Mouse (Mus musculus) liver, embryonic 16.5 days (tissue): ENCODE data around the gene Ethe1. TPM values are rescaled to one million over a fixed set of nuclear protein-coding genes. Genes with fewer than 3 reads are reported as not detected.

ENCODE experiments used
- ATAC-seq: fragments of 200-750 bp; cut with Nextera tagmentation; 2 replicates; pipeline ENCODE4 v1.8.0; 2017; ENCODE audit warnings: low read depth, mild to moderate bottlenecking, moderate number of reproducible peaks, moderate library complexity
- H3K27ac ChIP-seq: fragments of 300-500 bp; sonication (generic); 2 replicates; pipeline ENCODE4 v1.5.1; 2014; ENCODE audit warnings: mild to moderate bottlenecking, low read length
- H3K27me3 ChIP-seq: fragments of 300-500 bp; sonication (generic); 2 replicates; pipeline ENCODE4 v1.6.1; 2014; ENCODE audit warnings: low read depth, low read length, mixed read lengths; ENCODE audit not compliant: control insufficient read depth, insufficient read depth
- H3K36me3 ChIP-seq: fragments of 300-500 bp; sonication (generic); 2 replicates; pipeline ENCODE4 v1.6.1; 2014; ENCODE audit warnings: mild to moderate bottlenecking; ENCODE audit not compliant: control insufficient read depth, insufficient read depth
- H3K4me1 ChIP-seq: fragments of 300-500 bp; sonication (generic); 2 replicates; pipeline ENCODE4 v1.6.1; 2014; ENCODE audit warnings: low read depth, low read length, mixed read lengths; ENCODE audit not compliant: control insufficient read depth
- H3K4me2 ChIP-seq: fragments of 300-500 bp; sonication (generic); 2 replicates; pipeline ENCODE4 v1.6.1; 2014; ENCODE audit warnings: low read depth, low read length, mixed read lengths
- H3K4me3 ChIP-seq: fragments of 300-500 bp; sonication (generic); 2 replicates; pipeline ENCODE4 v1.5.1; 2014; ENCODE audit warnings: low read depth, mild to moderate bottlenecking, low read length
- H3K9ac ChIP-seq: fragments of 300-500 bp; sonication (generic); 2 replicates; pipeline ENCODE4 v1.6.1; 2014; ENCODE audit warnings: low read depth, low read length
- H3K9me3 ChIP-seq: fragments of 300-500 bp; sonication (generic); replicated peaks from 2 replicates; pipeline ENCODE4 v1.6.1; 2016; ENCODE audit warnings: low read length; ENCODE audit not compliant: control insufficient read depth
- WGBS: fragments of 180-500 bp; shearing (Covaris S2); extraction: QIAGEN DNeasy Blood & Tissue Kit; methylation state at CpG from one replicate; pipeline ENCODE4 v1.1.7; 2014; ENCODE audit not compliant: insufficient replicate concordance; 5-methylcytosine and 5-hydroxymethylcytosine counted together
- polyA plus RNA-seq: library from polyadenylated mRNA; unstranded; fragments of >200 nt; fragmentation: Nextera tagmentation; extraction: Ambion mirVana; gene quantifications from 2 replicates; pipeline ENCODE4 v1.2.1, GENCODE M21; 2015

The Ethe1 gene
- polyA plus RNA-seq, 1 experiment from 2014 or later: 26.4 TPM

DNA sequence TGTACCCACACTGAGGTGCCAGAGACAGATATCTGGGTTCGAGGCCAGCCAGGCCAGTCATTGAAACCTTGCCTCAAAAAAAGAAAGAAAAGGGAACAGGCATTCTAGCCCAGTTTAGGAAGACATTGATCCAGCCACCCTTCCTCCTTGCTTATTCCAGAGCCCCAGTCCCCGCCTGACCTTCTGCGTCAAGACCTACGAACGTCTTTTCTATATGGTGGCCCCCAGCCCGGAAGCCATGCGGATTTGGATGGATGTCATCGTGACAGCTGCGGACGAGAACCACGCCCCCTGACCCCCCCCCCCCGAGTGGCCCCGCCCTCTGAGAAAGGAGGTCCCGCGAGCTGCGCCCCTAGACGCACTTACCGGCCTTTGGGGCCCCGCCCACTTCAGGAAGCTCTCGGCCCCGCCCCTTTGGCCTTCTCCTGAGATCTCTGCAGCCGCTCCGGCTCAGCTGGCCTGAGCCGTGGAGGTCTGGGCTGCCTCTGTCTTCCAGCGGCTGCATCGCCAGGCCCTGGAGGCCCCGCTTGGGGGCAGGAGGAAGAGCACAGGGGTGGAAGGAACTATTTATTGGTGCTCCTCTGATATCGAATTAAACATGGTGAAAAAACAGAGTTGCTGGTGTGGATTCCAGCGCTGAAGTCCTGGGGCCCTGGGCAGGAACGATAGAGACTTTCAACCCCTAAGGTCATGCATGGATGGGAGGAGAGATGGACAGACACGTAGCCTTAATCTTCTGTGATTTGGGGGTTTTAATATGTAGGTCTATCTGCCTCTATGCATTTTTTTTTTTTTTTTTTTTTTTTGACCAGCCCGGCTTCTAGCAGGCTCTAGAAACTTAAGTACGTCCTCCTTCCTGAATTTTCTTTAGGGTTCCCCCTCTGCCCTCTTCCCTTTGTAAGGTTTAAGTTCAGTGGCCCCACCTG is 41.6 kb downstream of the Ethe1 start:
- peak; percentile 88 for ATAC-seq
- Histone ChIP-seq H3K4me3 (peak overlapping the region; percentile 41), H3K9me3 (no peaks in the 10 kb centered on the region), H3K4me2 (peak overlapping the region; percentile 64), H3K4me1 (peaks cover 6% of the 10 kb centered on the region; the same call in 1 of the 2 replicates), H3K36me3 (no peaks in the 10 kb centered on the region), H3K27ac (no peak overlapping the region), H3K27me3 (no peaks in the 10 kb centered on the region), H3K9ac (peak overlapping the region; percentile 56; the same call in 1 of the 2 replicates)
- 7% methylated on average over 33 of the region's 33 CpGs for WGBS

DNA sequence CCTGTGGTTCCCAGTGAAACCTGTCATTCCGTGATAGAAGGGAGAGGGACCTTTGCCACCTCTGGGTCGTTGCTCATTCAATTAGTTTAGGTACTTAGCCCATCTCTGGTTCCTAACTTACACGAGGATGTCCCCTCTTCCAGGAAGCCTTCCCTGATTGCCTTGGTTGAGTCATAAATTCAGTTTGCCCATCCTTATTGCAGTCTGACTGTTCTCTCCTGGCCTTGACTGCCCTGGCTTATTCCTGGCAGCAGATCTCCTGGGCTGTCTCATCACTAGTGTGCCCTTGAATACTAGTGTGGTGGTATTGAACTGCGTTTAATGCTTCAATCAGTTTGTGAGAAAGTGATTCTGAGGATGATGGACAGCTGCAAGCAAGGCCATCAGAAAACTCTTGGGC is 42.3 kb downstream of the Ethe1 start:
- no peak for ATAC-seq
- Histone ChIP-seq H3K27ac (no peak overlapping the region), H3K4me2 (no peak overlapping the region)

DNA sequence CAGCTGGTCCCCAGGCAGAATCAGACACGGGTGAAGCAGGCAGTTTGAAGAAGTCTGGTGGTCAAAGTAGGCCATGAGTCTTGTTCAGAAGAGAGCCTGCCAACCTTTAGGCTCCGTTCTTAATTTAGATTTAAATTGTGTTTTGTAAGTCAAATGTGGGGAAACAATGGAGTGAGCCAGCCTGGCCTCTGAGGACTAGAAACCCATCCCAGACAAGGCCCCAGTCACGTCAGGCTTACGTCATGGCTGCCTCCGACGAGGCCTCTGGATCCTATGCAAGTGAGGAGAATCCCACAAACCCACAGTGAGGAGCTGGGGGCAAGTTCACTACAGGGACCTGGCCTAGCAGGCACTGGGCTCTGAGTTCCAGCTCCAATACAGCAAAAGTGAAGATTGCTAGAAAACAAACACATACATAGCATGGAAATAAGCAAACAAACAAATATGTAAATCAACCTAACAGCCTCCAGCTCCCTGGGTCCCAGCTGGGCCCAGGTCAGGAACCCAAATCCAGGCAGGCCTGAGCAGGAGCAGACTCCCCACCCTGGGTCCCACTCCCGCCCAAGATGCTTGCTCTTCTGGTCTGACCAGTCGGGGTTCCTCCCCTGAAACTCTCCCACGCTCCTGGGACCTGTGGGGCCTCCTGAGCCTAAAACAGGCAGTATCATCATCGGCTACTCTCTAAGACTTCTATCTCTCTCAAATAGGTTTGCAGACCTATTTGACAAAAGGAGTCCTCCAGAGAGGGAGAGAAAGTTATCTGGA is 43.0 kb downstream of the Ethe1 start:
- Histone ChIP-seq H3K9ac (no peak overlapping the region), H3K9me3 (no peaks in the 10 kb centered on the region), H3K27ac (no peak overlapping the region), H3K4me1 (peaks cover 6% of the 10 kb centered on the region; the same call in 1 of the 2 replicates), H3K4me3 (no peak overlapping the region), H3K4me2 (no peak overlapping the region), H3K36me3 (no peaks in the 10 kb centered on the region), H3K27me3 (no peaks in the 10 kb centered on the region)
- ATAC-seq: no peak
- WGBS: 72% methylated on average over 10 of the region's 10 CpGs

More for the DNA sequence above, 42.3 kb downstream of the Ethe1 start:
- WGBS: 51% methylated on average over 4 of the region's 4 CpGs
- Histone ChIP-seq H3K4me1 (peaks cover 6% of the 10 kb centered on the region; the same call in 1 of the 2 replicates), H3K27me3 (no peaks in the 10 kb centered on the region), H3K9me3 (no peaks in the 10 kb centered on the region), H3K9ac (no peak overlapping the region), H3K4me3 (no peak overlapping the region), H3K36me3 (no peaks in the 10 kb centered on the region)

DNA sequence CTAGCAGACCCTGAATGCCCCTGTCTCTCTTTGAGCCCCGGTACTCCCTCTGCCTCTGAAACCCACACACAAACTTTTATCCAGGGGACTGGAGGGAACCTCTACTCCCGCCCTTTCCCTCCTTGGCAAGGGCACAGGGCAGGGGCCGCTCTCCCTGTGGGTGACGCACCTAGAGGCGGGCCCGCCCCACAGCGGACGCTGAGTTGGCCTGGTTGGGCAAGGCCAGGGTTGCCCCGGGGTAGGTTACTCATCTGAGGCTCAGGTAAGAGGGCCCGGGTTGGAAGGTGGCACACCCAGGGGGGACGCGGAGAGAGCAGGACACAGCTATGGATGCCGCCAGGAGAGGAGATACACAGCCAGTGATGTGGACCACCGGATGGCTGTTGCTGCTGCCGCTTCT is 48.9 kb downstream of the Ethe1 start, which contains the start of gene Lypd3:
TSS of gene Lypd3 (plus strand) at position 287 of the 400 bp plus-strand sequence.
- Histone ChIP-seq H3K4me3 (no peak within 1 kb of the TSS), H3K27me3 (peaks cover 41% of the 10 kb centered on the region), H3K27ac (no peak within 1 kb of the TSS), H3K4me2 (no peak within 1 kb of the TSS), H3K36me3 (no peaks in the 10 kb centered on the region), H3K9me3 (no peaks in the 10 kb centered on the region), H3K9ac (no peak within 1 kb of the TSS), H3K4me1 (peaks cover 4% of the 10 kb centered on the region)
- 36% methylated on average over 15 of the region's 15 CpGs for WGBS
- no peak for ATAC-seq

DNA sequence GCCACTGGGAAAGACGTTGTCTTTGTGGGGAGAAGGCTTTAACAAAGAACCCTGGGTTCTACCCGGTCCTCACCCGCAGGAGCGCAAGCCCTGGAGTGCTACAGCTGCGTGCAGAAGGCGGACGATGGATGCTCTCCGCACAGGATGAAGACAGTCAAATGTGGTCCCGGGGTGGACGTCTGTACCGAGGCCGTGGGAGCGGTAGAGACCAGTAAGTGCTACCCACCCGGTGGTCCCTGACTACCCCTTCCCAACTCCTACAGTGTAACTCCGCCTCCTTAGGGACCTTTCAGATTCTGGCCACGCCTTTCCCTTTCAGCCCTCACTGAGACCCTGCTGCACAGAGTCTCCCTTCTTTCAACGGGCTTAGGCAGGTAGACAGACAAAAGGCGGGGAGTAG is 49.7 kb downstream of the Ethe1 start:
- ATAC-seq: no peak
- H3K9ac ChIP-seq: no peak overlapping the region
- WGBS: 7% methylated on average over 18 of the region's 18 CpGs

DNA sequence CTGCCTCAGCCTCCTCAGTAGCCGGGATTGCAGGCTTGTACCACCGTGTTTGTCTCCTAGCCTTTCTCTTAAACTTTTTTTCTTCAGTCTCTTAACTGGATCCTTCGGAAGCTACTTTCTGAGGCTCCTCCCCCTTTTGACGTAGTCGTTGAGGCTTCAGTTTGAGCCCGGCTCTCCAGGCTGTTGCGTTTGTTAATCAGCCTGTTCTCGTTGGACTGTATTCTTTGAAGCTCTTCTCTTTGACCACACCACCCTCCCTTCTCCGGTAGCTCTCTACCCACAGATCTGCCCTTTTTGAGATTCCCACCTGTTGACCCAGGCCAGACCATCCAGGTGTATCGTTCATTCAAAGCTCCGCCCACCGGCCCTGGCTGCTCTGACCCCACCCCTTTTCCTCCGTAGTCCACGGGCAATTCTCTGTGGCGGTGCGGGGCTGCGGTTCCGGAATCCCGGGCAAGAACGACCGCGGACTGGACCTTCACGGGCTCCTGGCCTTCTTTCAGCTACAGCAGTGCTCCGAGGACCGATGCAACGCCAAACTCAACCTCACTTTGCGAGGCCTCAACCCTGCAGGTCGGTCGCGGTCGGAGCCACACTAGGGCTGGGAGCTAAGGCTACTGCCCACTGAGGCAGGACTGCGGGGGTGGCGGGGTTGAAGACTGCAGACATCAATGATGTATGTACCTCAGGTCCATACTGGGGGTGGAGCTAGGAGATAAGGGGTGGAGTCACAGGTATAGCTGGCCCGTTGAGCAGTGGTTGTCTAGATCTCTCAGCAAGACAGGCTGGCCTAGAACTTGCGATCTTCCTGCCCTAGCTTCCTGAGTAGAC is 50.9 kb downstream of the Ethe1 start:
- no peak overlapping the region for H3K27ac ChIP-seq
- peak overlapping the region; percentile 51 for H3K4me3 ChIP-seq
- H3K9ac ChIP-seq: no peak overlapping the region
- no peak for ATAC-seq
- H3K27me3 ChIP-seq: peaks cover 41% of the 10 kb centered on the region
- WGBS: 4% methylated on average over 35 of the region's 35 CpGs
- H3K36me3 ChIP-seq: no peaks in the 10 kb centered on the region
- H3K4me1 ChIP-seq: peaks cover 4% of the 10 kb centered on the region
- H3K4me2 ChIP-seq: peak overlapping the region; percentile 72
- no peaks in the 10 kb centered on the region for H3K9me3 ChIP-seq

More for the DNA sequence above, 49.7 kb downstream of the Ethe1 start:
- no peak overlapping the region for H3K27ac ChIP-seq
- H3K27me3 ChIP-seq: peaks cover 41% of the 10 kb centered on the region
- H3K9me3 ChIP-seq: no peaks in the 10 kb centered on the region
- H3K4me3 ChIP-seq: no peak overlapping the region
- no peaks in the 10 kb centered on the region for H3K36me3 ChIP-seq
- peaks cover 4% of the 10 kb centered on the region for H3K4me1 ChIP-seq
- H3K4me2 ChIP-seq: no peak overlapping the region

DNA sequence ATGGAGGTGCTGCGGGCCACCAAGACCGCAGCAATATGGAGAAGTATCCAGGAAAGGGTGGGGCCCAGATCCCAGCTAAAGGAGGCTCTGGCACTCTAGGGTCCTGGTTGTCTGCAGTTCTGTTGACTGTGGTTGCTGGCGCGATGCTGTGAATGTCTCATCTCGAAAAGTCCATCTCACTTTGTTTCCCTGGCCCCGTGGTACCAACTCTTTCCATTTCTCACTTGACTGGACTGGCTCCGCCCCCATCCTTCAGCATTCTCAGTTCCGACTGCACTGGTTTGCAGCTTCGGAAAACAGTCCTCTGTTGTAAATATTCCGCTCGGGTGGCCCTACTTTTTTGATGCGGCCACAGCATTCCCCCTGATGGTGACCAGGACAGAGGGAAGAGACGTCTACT is 53.1 kb downstream of the Ethe1 start:
- no peak overlapping the region for H3K4me2 ChIP-seq
- 59% methylated on average over 13 of the region's 13 CpGs for WGBS
- no peak overlapping the region for H3K27ac ChIP-seq
- H3K36me3 ChIP-seq: no peaks in the 10 kb centered on the region
- H3K4me1 ChIP-seq: peaks cover 4% of the 10 kb centered on the region
- no peak overlapping the region for H3K4me3 ChIP-seq
- no peak for ATAC-seq
- H3K27me3 ChIP-seq: peaks cover 41% of the 10 kb centered on the region
- H3K9ac ChIP-seq: no peak overlapping the region
- H3K9me3 ChIP-seq: no peaks in the 10 kb centered on the region

DNA sequence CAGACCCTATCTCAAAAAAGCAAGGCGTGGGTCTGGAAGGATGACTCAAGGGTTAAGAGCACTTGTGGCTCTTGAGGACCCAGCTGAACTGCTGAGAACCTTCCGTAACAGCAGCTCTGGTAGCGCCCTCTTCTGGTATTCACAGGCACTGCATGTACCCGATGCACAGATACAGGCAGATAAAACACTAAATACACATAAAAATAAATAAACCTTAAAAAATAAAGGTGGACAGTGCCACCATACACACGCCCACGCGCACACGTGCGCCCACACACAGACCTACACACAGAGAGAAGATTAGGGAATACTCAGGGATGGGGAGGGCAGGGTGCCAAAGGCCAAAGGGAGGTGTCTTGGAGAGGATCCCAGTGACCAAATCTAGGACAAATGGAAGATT is 55.1 kb downstream of the Ethe1 start:
- 5% methylated on average over 9 of the region's 9 CpGs for WGBS
- Histone ChIP-seq H3K27me3 (peaks cover 23% of the 10 kb centered on the region), H3K4me3 (no peak overlapping the region), H3K36me3 (no peaks in the 10 kb centered on the region), H3K9me3 (no peaks in the 10 kb centered on the region), H3K9ac (no peak overlapping the region), H3K27ac (no peak overlapping the region), H3K4me1 (peaks cover 4% of the 10 kb centered on the region), H3K4me2 (no peak overlapping the region)
- ATAC-seq: no peak
